Mouse (Mus musculus): ENCODE results near the gene Hist1h3c.

The Hist1h3c gene

DNA sequence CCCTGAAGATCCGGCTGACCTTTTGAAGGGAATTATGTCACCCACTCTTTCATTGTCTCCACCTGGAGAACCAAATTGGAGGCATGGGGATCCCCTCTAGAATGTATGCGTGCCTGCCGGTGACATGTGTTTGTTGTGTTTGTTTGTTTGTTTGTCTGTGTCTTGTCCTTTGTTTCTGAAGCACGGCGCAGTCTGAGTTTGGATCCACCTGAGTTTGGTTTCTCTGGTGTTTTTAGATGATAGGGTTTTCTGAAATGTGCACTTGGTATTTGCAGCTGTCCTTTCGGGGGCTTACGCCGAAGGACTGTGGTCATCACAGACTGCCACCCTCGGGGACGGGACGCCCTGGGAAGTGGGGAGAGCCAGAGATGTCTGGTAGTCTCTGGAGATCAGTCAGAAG, 28.2 kb downstream of the Hist1h3c start:
- in situ Hi-C loops (cut with MboI, MseI): no loop called here

DNA sequence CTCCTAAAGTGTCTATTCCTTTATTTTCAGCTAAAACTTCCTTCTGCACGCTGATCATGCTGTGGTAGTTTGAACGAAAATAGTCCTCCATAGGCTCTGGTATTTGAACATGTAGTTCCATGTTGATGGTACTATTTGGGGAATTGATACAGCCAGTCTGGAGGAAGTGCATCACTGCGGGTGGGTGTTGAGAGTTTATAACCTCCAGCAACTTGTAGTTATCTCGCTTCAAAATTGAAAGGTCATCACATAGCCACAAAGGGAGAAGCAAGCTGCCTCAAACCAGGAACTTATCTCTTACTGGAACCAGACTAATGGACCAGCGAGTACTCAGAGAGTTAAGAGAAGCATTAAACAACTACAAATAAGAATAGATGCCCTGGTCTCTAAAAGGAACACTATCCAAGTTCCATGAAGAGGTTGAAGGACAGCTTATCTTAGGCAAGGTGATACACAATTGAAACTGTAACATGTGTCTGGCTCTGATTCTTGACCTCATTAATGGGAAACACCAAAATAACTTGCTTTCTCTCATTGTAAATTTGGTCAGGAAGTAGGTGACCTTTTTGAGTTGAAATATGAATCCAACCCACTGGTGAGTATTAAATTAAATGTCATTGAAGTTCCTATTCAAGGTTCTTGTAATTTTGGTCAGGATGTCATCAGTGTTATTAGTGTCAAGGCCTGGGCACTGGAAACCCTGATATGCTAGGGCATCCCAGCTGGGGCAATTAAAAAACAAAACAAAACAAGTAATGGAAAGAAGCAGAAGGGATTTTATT, 28.9 kb downstream of the Hist1h3c start:
- in situ Hi-C loops (cut with MboI, MseI): no loop called here

DNA sequence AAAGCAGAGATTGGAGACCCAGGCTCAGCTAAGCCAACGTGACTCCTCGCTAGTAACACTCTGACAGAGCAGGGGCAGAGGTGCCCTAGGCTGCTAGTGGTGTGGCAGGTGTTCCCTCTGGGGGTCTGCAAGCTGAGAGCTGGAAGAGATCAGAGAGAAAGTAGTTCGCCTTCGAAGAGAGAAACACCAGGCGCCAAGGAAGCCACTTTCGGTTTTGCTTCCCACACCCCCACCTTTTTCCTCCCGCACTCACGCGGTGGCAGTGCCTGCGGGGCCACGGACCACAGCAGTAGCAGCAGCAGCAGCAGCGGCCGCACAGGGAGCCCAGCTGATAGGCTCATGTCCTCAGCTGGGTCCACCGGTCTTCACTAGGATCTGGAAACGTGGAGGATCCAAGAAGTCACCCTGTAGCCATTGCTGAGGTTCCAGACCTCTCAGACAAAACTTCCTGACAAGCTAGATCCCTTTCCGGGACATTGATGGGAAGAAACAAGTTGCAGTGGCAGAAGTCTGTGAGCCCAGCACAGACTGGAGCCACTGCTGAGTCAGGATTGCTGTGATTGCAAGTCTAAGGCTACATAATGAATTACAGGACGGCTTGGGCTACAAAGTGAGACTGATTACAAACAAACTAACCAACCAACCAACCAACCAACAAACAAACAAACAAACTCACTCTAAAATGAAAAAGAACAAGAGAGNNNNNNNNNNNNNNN, 34.9 kb downstream of the Hist1h3c start, which contains the start of gene Hfe:
Gene Hfe (minus strand): TSS at position 481 of the 716 bp plus-strand sequence.
- in situ Hi-C loops (cut with MboI, MseI): no loop called here

DNA sequence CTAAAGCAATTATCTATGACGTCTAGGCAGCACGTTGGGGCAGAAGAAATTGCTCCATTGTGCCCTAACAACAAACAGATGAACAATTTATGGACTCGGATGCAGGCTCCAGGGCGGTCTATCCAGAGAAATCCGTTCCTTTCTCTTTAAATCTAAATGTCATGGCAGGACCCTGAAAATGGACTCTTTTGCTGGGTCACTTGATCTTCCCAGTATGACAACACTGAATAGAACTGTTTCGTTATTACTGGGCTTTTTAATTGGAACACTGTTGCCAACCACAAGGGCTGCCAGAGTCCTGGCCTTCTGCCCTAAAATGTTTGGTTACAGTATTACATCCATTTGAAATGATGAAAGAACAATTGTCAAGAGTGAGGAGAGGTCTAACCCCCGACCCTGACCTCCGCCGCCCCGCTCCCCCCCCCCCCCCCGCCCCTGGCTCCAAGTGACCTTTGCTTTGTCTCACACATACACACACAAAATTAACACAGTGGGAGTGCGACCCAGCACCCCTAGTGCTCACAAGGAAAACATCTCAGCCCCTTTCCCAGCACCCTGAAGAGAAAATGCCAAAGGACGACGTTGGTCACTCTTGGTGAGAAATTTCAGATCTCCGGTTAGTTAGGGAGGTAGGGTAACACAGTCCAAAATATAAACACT, 35.6 kb downstream of the Hist1h3c start:
- in situ Hi-C loops (cut with MboI, MseI): no loop called here

DNA sequence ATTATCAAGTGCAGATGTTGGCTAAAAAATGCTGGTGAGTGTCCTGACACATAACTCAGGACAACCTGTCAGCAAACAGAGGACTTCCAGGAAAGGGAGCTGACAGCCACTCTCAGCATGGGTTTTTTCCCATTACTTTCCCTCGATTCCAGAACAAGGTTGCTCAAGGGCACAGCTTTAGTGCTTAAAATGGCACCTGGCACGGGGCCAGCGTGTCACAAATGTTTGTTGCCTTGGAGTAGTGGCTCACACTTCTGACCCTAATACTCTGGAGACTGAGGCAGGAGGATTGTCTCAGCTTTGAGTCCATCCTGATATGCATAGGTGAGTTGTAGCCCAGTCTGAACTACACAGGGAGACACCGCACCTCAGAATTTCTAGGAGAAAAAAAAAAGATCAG, 36.7 kb downstream of the Hist1h3c start:
- in situ Hi-C loops (cut with MboI, MseI): no loop called here

DNA sequence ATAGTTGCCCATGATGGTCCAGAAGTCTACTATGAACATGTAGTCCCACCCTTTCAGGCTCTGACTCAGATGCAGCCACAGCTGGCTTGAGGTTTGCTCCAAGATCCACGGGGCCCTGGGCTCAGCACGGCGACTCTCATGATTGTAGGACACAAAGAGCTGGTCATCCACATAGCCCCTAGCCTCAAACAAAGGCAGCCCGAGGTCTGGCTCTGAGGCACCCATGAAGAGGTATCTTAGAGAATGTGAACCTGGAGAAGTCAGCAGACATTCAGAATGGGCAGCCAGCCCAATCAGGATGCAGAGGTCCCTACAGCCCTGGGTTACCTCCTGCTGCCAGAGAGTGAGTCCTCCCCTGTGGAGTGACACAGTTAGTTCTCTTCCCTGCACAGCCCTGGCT, 37.4 kb downstream of the Hist1h3c start:
- in situ Hi-C loops (cut with MboI, MseI): no loop called here

DNA sequence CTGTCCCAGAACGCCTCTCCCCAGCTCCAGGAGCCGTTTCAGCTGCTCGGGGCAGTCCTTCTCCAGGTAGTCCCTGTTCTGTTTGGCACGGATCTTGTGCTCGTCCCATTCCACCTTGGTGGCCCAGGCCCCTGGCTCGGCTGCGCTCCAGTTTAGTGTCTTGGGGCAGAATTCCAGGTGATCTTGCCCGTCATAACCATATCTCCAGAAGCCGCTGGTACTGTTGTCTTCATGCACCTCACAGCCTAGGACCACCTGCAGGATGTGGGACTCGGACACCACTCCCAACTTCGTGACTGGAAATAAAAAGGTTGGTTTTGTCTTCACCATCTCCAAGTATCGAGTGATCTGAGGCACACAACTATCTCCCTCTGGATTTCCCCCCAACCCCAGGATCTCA, 38.6 kb downstream of the Hist1h3c start:
- in situ Hi-C loops (cut with MboI, MseI): no loop called here

DNA sequence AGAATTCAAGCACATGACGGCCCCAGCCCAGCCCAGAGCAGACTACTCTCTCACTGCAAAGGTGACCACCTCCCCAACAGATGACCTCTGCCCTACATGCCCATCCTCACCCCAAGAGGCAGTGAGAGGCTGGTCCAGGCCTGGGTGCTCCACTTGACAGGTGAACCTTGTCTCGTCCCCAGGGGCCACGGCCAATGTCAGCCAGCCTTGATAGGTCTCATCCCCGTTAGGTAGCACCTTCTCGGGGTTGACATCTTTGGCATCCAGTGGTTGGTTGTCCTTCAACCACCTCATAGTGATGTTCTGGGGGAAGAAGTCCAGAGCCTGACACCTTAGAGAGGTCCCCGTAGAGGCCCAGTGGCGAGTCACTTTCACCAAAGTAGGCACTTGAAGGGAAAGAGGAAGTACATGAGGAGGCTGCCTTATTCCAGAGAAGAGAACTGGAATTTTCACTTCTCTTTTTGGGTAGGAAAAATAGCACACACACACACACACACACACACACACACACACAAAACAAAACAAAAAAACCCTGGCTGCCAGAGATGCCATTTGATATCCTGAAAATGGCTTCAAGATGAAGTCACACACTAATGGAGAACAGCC, 39.5 kb downstream of the Hist1h3c start:
- in situ Hi-C loops (cut with MboI, MseI): no loop called here

DNA sequence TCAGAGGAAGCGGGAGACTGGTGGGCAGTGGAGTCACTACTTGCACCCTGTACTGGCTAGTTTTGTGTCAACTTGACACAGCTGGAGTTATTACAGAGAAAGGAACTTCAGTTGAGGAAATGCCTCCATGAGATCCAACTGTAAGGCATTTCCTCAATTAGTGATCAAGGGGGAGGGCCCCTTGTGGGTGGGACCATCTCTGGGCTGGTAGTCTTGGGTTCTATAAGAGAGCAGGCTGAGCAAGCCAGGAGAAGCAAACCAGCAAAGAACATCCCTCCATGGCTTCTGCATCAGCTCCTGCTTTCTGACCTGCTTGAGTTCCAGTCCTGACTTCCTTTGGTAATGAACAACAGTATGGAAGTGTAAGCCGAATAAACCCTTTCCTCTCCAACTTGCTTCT, 42.6 kb downstream of the Hist1h3c start:
- in situ Hi-C loops (cut with MboI, MseI): loop anchor here in 1 of 2 experiments (5.0 kb wide), 1 partner anchor 34 kb away; the partner anchor contains the start of gene Hist1h1c

DNA sequence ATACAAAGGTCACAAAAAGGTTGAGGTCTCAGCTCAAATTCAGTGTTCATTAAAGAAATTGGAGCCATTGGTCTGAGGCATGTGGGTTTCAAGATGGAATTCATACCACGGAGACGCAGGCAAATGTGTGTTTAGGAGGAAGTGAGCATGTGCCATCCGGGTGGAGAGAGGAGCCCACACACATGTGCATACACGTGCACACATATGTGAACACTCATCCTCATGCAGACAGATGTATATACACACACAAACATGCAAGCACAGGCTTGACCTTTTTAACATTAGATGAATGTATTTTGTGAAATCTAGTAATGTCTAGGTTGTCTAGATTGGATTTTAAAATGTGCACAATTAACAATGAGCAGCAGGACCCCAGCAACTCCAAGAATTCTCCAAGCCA, 43.2 kb downstream of the Hist1h3c start:
- in situ Hi-C loops (cut with MboI, MseI): loop anchor here in 1 of 2 experiments (5.0 kb wide), 1 partner anchor 35 kb away; the partner anchor contains the start of gene Hist1h1c

DNA sequence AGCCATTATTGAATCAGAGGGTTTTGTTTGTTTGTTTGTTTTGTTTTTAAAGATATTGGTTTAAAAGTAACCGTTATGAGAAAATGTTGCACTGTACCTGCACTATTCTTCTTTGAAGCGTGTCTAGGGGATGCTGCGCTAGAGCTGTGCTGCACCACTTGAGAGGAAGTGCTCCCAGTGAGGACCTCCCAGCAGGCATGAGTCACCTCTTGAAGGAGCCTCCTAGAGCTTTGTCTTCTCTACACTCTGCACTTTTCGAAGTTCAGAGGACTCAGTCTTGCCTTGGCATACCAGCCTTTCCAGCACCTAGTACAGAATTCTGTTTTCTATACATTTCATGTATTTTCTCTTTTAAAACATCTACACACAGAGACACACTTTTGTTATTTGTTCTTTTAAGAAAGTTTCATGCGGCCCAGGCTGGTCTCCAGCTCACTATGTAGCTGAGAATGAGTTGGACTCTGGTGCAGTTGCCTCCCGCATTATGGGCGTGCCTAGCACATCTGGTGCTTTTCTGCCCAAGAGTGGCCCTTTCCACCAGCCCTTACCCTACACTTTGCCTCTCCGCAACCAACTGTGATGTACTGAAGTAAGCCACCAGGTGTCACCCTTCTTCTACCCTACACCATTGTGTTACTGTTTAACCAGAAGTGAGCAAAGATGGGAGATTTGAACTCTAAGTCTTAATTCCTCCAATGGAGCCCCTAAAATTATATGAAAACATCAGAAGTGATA, 44.4 kb downstream of the Hist1h3c start:
- in situ Hi-C loops (cut with MboI, MseI): loop anchor here in 1 of 2 experiments (5.0 kb wide), 1 partner anchor 36 kb away; the partner anchor contains the start of gene Hist1h1c

DNA sequence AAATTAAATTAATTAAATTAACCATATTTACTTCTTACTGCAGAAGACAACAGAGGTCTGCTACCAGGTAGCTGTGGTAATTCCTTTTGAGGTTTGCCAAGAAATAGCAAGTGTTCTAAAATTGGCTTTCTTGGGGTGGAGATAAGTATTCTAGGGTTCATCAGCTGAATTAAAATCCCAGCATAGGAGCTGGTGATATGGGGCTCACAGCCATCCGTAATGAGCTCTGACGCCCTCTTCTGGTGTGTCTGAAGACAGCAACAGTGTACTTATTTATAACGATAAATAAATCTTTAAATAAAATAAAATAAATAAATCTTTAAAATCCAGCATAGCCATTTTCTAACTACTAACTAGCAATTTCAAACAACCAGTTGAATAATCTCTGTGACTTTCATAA, 45.6 kb downstream of the Hist1h3c start:
- in situ Hi-C loops (cut with MboI, MseI): loop anchor here in 1 of 2 experiments (5.0 kb wide), 1 partner anchor 38 kb away; the partner anchor contains the start of gene Hist1h1c

DNA sequence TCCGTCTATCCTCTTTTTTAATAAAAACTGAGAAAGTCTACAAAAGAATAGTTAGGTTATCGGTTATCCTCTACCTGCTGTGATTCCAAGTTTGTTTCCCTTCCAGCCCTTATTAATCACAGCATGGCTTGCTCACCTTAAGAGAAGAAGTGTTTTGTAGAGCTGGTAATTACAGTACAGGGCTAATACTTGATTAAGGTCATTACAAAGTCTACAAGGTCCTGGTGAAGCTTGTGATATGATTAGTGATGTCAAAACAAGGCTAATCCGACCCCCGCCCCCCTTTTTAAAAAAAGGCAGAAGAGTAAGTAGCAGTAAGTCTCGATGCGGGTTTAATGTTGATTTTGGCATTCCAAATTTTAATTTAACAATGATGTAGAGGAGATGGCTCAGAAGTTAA, 46.4 kb downstream of the Hist1h3c start:
- in situ Hi-C loops (cut with MboI, MseI): no loop called here

DNA sequence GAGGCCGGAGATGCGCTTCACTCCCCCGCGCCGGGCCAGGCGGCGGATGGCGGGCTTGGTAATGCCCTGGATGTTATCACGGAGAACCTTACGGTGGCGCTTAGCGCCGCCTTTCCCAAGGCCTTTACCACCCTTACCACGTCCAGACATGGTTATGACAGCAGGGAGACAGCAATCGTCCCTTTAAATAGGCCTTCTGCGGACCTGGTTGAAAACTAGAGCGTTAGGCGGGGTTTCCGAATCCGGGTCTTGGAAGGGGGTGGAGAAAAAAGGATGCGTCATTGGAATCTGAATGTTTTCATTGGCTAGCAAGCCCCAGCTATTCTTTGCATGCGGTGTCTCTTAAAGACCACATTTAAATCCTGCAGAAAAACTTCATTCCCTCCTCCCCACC, 47.1 kb downstream of the Hist1h3c start, which contains the start of gene Hist1h4c:
Gene Hist1h4c (minus strand): TSS at position 155 of the 394 bp plus-strand sequence.
- in situ Hi-C loops (cut with MboI, MseI): no loop called here

DNA sequence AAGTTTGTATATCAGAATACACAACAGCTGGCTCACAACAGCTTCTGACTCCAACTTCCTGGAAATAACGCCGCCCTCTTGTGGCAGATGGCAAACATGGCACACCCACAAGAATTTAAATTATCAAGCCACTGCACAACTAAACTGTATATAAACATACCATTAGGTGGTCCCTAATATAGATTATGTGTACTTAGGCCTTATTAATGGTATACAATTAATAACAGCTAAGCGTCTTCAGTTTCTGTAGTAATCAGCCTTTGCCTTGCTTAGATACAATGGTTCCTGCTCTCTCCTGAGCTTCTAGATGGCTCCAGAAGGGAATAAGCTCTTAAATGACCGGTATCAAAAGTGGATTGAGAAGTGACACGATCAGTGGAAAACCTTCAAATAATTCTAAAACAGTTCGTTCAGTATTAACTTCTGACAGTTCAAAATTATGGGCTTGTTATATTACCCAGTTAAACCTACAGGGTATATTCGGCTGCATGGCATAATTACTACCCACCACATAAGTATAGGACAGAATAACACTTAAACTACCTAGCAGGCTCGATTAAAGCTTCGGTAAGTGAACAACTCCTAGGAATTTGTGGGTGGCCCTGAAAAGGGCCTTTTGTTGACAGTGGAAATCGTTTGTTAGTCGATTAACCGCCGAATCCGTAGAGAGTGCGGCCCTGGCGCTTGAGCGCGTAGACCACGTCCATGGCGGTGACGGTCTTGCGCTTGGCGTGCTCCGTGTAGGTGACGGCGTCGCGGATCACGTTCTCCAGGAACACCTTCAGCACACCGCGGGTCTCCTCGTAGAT, 47.7 kb downstream of the Hist1h3c start:
- in situ Hi-C loops (cut with MboI, MseI): no loop called here

DNA sequence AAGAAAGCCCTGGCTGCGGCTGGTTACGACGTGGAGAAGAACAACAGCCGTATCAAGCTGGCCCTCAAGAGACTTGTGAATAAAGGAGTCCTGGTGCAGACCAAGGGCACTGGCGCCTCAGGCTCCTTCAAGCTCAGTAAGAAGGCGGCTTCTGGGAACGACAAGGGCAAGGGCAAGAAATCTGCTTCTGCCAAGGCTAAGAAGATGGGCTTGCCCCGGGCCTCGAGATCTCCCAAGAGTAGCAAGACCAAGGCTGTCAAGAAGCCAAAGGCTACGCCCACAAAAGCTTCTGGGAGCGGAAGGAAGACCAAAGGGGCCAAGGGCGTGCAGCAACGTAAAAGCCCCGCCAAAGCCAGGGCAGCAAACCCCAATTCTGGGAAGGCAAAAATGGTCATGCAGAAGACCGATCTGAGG, 49.3 kb downstream of the Hist1h3c start:
- in situ Hi-C loops (cut with MboI, MseI): no loop called here

DNA sequence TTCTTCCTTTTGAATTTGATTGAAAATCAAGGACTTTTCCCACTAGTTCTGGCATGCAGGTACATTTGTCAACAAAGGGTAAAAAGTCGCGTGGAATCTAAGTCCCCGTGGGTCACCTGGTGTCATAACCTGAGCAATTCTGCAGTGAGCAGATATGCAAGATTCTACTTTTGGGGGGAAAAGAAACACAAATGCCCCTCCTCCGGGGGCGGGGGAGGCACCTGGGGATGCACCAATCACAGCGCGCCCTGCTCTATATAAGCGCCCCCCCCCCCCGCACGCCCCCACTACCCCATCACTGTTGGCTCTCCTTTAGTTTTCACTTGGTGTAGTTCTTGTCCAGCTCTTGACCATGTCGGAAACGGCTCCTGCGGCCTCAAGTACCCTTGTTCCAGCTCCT, 49.9 kb downstream of the Hist1h3c start, which contains the start of gene Hist1h1t:
Gene Hist1h1t (plus strand): TSS at position 301 of the 400 bp plus-strand sequence.
- in situ Hi-C loops (cut with MboI, MseI): no loop called here

Measured in T-helper 17 cell (primary cell).